Mouse (Mus musculus): ENCODE results near the gene Lmntd2. TPM values are rescaled to one million over a fixed set of nuclear protein-coding genes. Genes with fewer than 3 reads are reported as not detected.

Lmntd2 gene
- polyA plus RNA-seq, 1 experiment from 2014 or later: 2.5 TPM

DNA sequence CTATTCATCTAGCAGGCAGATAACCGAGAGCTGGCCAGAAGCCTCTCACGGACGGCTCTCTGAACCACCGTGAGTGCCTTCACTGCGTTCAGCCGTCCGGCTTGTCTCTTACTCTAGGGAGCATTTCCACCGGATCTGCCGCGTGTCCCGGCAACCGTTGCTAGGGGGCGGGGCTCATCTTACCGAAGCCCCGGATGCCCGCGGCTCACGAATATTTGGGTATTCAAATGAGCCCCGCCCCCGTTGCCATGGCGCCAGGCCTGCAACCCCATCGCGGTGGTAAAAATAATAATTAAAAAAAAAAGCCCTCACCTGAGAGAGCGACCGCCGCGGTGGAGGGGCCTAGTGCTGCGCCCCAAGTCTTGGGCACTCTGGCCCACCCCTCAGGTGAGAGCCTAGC is 19.1 kb downstream of the Lmntd2 start:
- under 1% methylated on average over 28 of the region's 28 CpGs for whole genome bisulfite sequencing
- Histone ChIP-seq H3K27ac (ENCODE audit: low read depth, low read length) (peak overlapping the region; percentile 28; the same call in 1 of the 2 replicates), H3K36me3 (ENCODE audit: control insufficient read depth, insufficient read depth, low read length) (peaks cover 4% of the 10 kb centered on the region; the same call in 1 of the 2 replicates), H3K9me3 (ENCODE audit: control insufficient read depth, low read length) (no peaks in the 10 kb centered on the region), H3K4me3 (ENCODE audit: low read depth, low read length) (peak overlapping the region; percentile 92), H3K9ac (ENCODE audit: low read length) (peak overlapping the region; percentile 48), H3K4me1 (ENCODE audit: control insufficient read depth, insufficient read depth, low read length) (peaks cover 10% of the 10 kb centered on the region), H3K27me3 (ENCODE audit: control insufficient read depth, insufficient read depth, low read length) (no peaks in the 10 kb centered on the region), H3K4me2 (peak overlapping the region; percentile 99)
- ATAC-seq (ENCODE audit: low FRiP score) (peak; percentile 51), DNase-seq (ENCODE audit: low spot score, missing footprints) (peak; percentile 99)

GRCm38 (mm10) chr7:141194409-141194808 is 19.5 kb downstream of the Lmntd2 start:
- Histone ChIP-seq H3K4me1 (ENCODE audit: control insufficient read depth, insufficient read depth, low read length) (peaks cover 10% of the 10 kb centered on the region), H3K27ac (ENCODE audit: low read depth, low read length) (peak overlapping the region; percentile 71), H3K36me3 (ENCODE audit: control insufficient read depth, insufficient read depth, low read length) (peaks cover 4% of the 10 kb centered on the region; the same call in 1 of the 2 replicates), H3K9me3 (ENCODE audit: control insufficient read depth, low read length) (no peaks in the 10 kb centered on the region), H3K4me3 (ENCODE audit: low read depth, low read length) (peak overlapping the region; percentile 92), H3K4me2 (peak overlapping the region; percentile 99), H3K27me3 (ENCODE audit: control insufficient read depth, insufficient read depth, low read length) (no peaks in the 10 kb centered on the region), H3K9ac (ENCODE audit: low read length) (peak overlapping the region; percentile 34)
- DNase-seq (ENCODE audit: low spot score, missing footprints) (no peak), ATAC-seq (ENCODE audit: low FRiP score) (no peak)
- WGBS: 0% methylated on average over 23 of the region's 23 CpGs

DNA sequence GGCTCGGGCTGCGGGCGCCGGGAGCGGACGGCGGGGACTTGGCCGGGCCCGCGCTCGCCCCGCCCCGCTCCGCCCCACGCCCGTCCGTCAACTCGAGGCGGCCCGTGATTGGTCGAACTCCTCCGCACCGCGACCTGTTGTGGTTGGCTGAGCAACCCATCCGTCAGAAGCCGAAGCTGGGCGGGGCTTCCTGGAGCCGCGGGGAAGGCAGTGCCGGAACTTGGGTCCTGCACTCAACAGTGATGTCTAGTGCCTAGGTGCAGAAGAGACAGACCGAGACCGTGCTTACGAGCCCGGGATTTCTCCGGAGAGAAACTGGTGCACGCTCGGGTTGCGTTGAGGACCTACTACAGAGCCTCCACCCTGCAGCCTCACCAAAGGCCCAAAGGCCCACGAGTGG is 19.9 kb downstream of the Lmntd2 start, which contains the start of the genes Hras and Lrrc56:
Gene Hras, minus strand, starts transcription at position 58 of the 400 bp plus-strand sequence.
Gene Lrrc56, plus strand, starts transcription at position 210 of the 400 bp plus-strand sequence.
- H3K4me1 ChIP-seq (ENCODE audit: control insufficient read depth, insufficient read depth, low read length): peaks cover 10% of the 10 kb centered on the region
- peaks cover 4% of the 10 kb centered on the region; the same call in 1 of the 2 replicates for H3K36me3 ChIP-seq (ENCODE audit: control insufficient read depth, insufficient read depth, low read length)
- peak; percentile 99 for DNase-seq (ENCODE audit: low spot score, missing footprints)
- no peaks in the 10 kb centered on the region for H3K27me3 ChIP-seq (ENCODE audit: control insufficient read depth, insufficient read depth, low read length)
- H3K27ac ChIP-seq (ENCODE audit: low read depth, low read length): peak within 1 kb of the TSS; percentile 71
- peak within 1 kb of the TSS; percentile 78 for H3K9ac ChIP-seq (ENCODE audit: low read length)
- no peaks in the 10 kb centered on the region for H3K9me3 ChIP-seq (ENCODE audit: control insufficient read depth, low read length)
- peak within 1 kb of the TSS; percentile 99 for H3K4me2 ChIP-seq
- H3K4me3 ChIP-seq (ENCODE audit: low read depth, low read length): peak within 1 kb of the TSS; percentile 92
- WGBS: 1% methylated on average over 32 of the region's 39 CpGs
- ATAC-seq (ENCODE audit: low FRiP score): peak; percentile 95

- H3K36me3 ChIP-seq (ENCODE audit: control insufficient read depth, insufficient read depth, low read length): peaks cover 4% of the 10 kb centered on the region; the same call in 1 of the 2 replicates
- ATAC-seq (ENCODE audit: low FRiP score): no peak
- peak overlapping the region; percentile 78 for H3K9ac ChIP-seq (ENCODE audit: low read length)
- H3K9me3 ChIP-seq (ENCODE audit: control insufficient read depth, low read length): no peaks in the 10 kb centered on the region
- DNase-seq (ENCODE audit: low spot score, missing footprints): peak; percentile 92
- H3K4me2 ChIP-seq: peak overlapping the region; percentile 99
- peak overlapping the region; percentile 92 for H3K4me3 ChIP-seq (ENCODE audit: low read depth, low read length)
- under 1% methylated on average over 29 of the region's 43 CpGs for WGBS
- H3K27ac ChIP-seq (ENCODE audit: low read depth, low read length): peak overlapping the region; percentile 61
- H3K4me1 ChIP-seq (ENCODE audit: control insufficient read depth, insufficient read depth, low read length): peaks cover 10% of the 10 kb centered on the region
- H3K27me3 ChIP-seq (ENCODE audit: control insufficient read depth, insufficient read depth, low read length): no peaks in the 10 kb centered on the region
These were observed 20.5 kb downstream of the Lmntd2 start for GRCm38 (mm10) chr7:141193348-141193856.

GRCm38 (mm10) chr7:141192776-141193347 is 21.0 kb downstream of the Lmntd2 start:
- ATAC-seq (ENCODE audit: low FRiP score) (no peak), DNase-seq (ENCODE audit: low spot score, missing footprints) (no peak)
- no peak overlapping the region; the same call in 1 of the 2 replicates for H3K27ac ChIP-seq (ENCODE audit: low read depth, low read length)

GRCm38 (mm10) chr7:141191796-141192685 is 21.8 kb downstream of the Lmntd2 start:
- Histone ChIP-seq H3K4me2 (peak overlapping the region; percentile 99; the same call in 1 of the 2 replicates), H3K27ac (ENCODE audit: low read depth, low read length) (no peak overlapping the region), H3K4me1 (ENCODE audit: control insufficient read depth, insufficient read depth, low read length) (peaks cover 10% of the 10 kb centered on the region), H3K4me3 (ENCODE audit: low read depth, low read length) (peak overlapping the region; percentile 92; the same call in 1 of the 2 replicates), H3K9ac (ENCODE audit: low read length) (no peak overlapping the region), H3K27me3 (ENCODE audit: control insufficient read depth, insufficient read depth, low read length) (no peaks in the 10 kb centered on the region), H3K36me3 (ENCODE audit: control insufficient read depth, insufficient read depth, low read length) (peaks cover 4% of the 10 kb centered on the region; the same call in 1 of the 2 replicates), H3K9me3 (ENCODE audit: control insufficient read depth, low read length) (no peaks in the 10 kb centered on the region)
- peak; percentile 47 for DNase-seq (ENCODE audit: low spot score, missing footprints)
- no peak for ATAC-seq (ENCODE audit: low FRiP score)
- WGBS: 91% methylated on average over 24 of the region's 24 CpGs

More at GRCm38 (mm10) chr7:141192776-141193347, 21.0 kb downstream of the Lmntd2 start:
- WGBS: 30% methylated on average over 12 of the region's 12 CpGs
- H3K4me2 ChIP-seq: peak overlapping the region; percentile 99
- H3K27me3 ChIP-seq (ENCODE audit: control insufficient read depth, insufficient read depth, low read length): no peaks in the 10 kb centered on the region
- peaks cover 4% of the 10 kb centered on the region; the same call in 1 of the 2 replicates for H3K36me3 ChIP-seq (ENCODE audit: control insufficient read depth, insufficient read depth, low read length)
- peaks cover 10% of the 10 kb centered on the region for H3K4me1 ChIP-seq (ENCODE audit: control insufficient read depth, insufficient read depth, low read length)
- peak overlapping the region; percentile 78 for H3K9ac ChIP-seq (ENCODE audit: low read length)
- H3K4me3 ChIP-seq (ENCODE audit: low read depth, low read length): peak overlapping the region; percentile 92
- no peaks in the 10 kb centered on the region for H3K9me3 ChIP-seq (ENCODE audit: control insufficient read depth, low read length)

DNA sequence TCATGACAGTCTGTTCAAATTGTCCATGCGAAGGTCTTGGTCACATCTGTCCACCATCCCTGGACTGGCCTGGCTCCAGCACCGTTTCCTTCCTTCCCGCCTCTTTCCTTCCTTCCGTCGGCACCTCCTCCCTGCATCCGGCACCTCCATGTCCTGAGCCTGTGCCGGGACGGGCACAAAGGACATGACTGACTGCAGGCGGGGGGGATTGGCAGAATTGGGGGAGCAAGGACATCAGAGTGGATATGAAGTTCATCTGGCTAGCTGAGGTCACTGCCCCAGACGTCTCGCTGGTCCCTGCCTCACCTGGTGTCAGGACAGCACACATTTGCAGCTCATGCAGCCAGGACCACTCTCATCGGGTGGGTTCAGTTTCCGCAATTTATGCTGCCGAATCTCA is 22.8 kb downstream of the Lmntd2 start:
- Histone ChIP-seq H3K4me3 (ENCODE audit: low read depth, low read length) (no peak overlapping the region), H3K27me3 (ENCODE audit: control insufficient read depth, insufficient read depth, low read length) (no peaks in the 10 kb centered on the region), H3K4me1 (ENCODE audit: control insufficient read depth, insufficient read depth, low read length) (peaks cover 10% of the 10 kb centered on the region), H3K4me2 (no peak overlapping the region), H3K9me3 (ENCODE audit: control insufficient read depth, low read length) (no peaks in the 10 kb centered on the region), H3K9ac (ENCODE audit: low read length) (no peak overlapping the region), H3K27ac (ENCODE audit: low read depth, low read length) (no peak overlapping the region), H3K36me3 (ENCODE audit: control insufficient read depth, insufficient read depth, low read length) (peaks cover 4% of the 10 kb centered on the region; the same call in 1 of the 2 replicates)
- no peak for ATAC-seq (ENCODE audit: low FRiP score)
- WGBS: 95% methylated on average over 14 of the region's 14 CpGs
- DNase-seq (ENCODE audit: low spot score, missing footprints): peak; percentile 17

- WGBS: 84% methylated on average over 3 of the region's 3 CpGs
These were observed 23.7 kb downstream of the Lmntd2 start for GRCm38 (mm10) chr7:141190220-141190619.

More at GRCm38 (mm10) chr7:141190220-141190619, 23.7 kb downstream of the Lmntd2 start:
- ATAC-seq (ENCODE audit: low FRiP score): no peak
- Histone ChIP-seq H3K9ac (ENCODE audit: low read length) (no peak overlapping the region), H3K4me1 (ENCODE audit: control insufficient read depth, insufficient read depth, low read length) (peaks cover 9% of the 10 kb centered on the region), H3K27me3 (ENCODE audit: control insufficient read depth, insufficient read depth, low read length) (no peaks in the 10 kb centered on the region), H3K36me3 (ENCODE audit: control insufficient read depth, insufficient read depth, low read length) (peaks cover 4% of the 10 kb centered on the region; the same call in 1 of the 2 replicates), H3K27ac (ENCODE audit: low read depth, low read length) (no peak overlapping the region), H3K4me2 (no peak overlapping the region), H3K9me3 (ENCODE audit: control insufficient read depth, low read length) (no peaks in the 10 kb centered on the region), H3K4me3 (ENCODE audit: low read depth, low read length) (no peak overlapping the region)
- no peak for DNase-seq (ENCODE audit: low spot score, missing footprints)

Measured in midbrain, embryonic 11.5 days (tissue).